Mouse (Mus musculus): ENCODE results near the gene Rps19.

DNA sequence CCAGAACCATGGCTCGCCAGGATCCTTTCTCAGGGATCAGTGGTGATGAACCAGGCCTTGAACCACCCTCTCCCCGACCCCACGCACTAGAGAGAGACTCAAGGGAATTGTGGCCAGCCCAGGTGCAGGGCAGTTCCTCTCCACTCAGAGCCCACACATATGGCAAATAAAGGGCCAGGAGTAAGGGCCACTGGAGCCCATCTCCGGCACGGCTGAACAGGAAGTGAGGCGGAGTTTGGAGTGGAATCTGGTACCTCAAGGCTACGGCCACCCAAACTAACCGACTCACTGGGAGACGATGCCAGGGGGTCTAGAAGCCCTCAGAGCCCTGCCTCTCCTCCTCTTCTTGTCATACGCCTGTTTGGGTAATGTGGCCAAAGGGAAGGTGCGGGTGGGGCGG lies 13.1 kb downstream of the Rps19 start, which contains the start of gene Cd79a:
- TF ChIP-seq CTCF (IDR thresholded peaks at IDR 0.05; ENCODE audit: low read depth) (no peak), EP300 (optimal IDR thresholded peaks at IDR 0.05) (no peak)
